Comparison of ENCODE assay signal across 21 mouse cellular contexts in genomic region chr5:87573490-87573889, GRCm38 (mm10). TPM values are rescaled to one million over a fixed set of nuclear protein-coding genes. Genes with fewer than 3 reads are reported as not detected.
DNase-seq lines count a peak whose midpoint lies in the region; ATAC-seq lines count a peak whose summit lies in the region.
"Had no signal": no experiment of that assay in that cellular context is flagged by ENCODE, and none has a peak within 500 bp of the region (broad histone marks: within the 10 kb centered on the region; RNA-seq: fewer than 3 reads in every experiment).

No protein-coding gene starts in this region.

- DNase-seq in heart, adult 11 months: peak; percentile 57
- peak; percentile 24 for DNase-seq in embryonic facial prominence, embryonic 11.5 days (ENCODE audit: low spot score)
- DNase-seq in mesoderm, embryonic 11.5 days (ENCODE audit: low read depth, low spot score): peak; percentile 12
- no peak for DNase-seq in frontal cortex, postnatal 25 days (ENCODE audit: low spot score in 2 of 2)
- DNase-seq: cerebellum, adult 9-10 months; layer of hippocampus, postnatal 36 days; liver, embryonic 13.5 days; lung, postnatal 4 days; right cerebral cortex, adult 18-20 months had no signal

- 55% methylated on average over 5 of the region's 5 CpGs for WGBS in heart, embryonic 12.5 days
- WGBS in embryonic facial prominence, embryonic 11.5 days: 32% methylated on average over 5 of the region's 5 CpGs
- 32% methylated on average over 5 of the region's 5 CpGs for WGBS in kidney, embryonic 16.5 days
- WGBS in hindbrain, embryonic 16.5 days: 69% methylated on average over 5 of the region's 5 CpGs

- no peak overlapping the region for H3K4me2 ChIP-seq in heart, embryonic 12.5 days
- H3K4me2 ChIP-seq in embryonic facial prominence, embryonic 11.5 days (ENCODE audit: low read depth, low read length): no peak overlapping the region
- H3K4me2 ChIP-seq in kidney, embryonic 16.5 days (replicated peaks; ENCODE audit: low read depth, low read length): peak overlapping the region; percentile 29; the same call in 1 of the 2 replicates
- H3K4me2 ChIP-seq in hindbrain, embryonic 16.5 days (ENCODE audit: low read length): no peak overlapping the region
- H3K4me2 ChIP-seq: liver, embryonic 13.5 days; neural tube, embryonic 15.5 days had no signal

- no peak overlapping the region for H3K9ac ChIP-seq in heart, embryonic 12.5 days
- no peak overlapping the region for H3K9ac ChIP-seq in embryonic facial prominence, embryonic 11.5 days (replicated peaks; ENCODE audit: low read length)
- H3K9ac ChIP-seq in kidney, embryonic 16.5 days (replicated peaks; ENCODE audit: low read length): no peak overlapping the region
- no peak overlapping the region for H3K9ac ChIP-seq in hindbrain, embryonic 16.5 days (ENCODE audit: low read depth, low read length)
- H3K9ac ChIP-seq: liver, embryonic 13.5 days; neural tube, embryonic 15.5 days had no signal

- H3K27ac ChIP-seq in heart, embryonic 12.5 days (ENCODE audit: poor library complexity, severe bottlenecking): no peak overlapping the region
- no peak overlapping the region for H3K27ac ChIP-seq in embryonic facial prominence, embryonic 11.5 days (replicated peaks; ENCODE audit: low read depth, low read length)
- H3K27ac ChIP-seq in kidney, embryonic 16.5 days (ENCODE audit: low read length): no peak overlapping the region
- no peak overlapping the region for H3K27ac ChIP-seq in hindbrain, embryonic 16.5 days (ENCODE audit: low read depth, low read length)
- H3K27ac ChIP-seq: heart, embryonic 10.5 days; liver, embryonic 13.5 days; neural tube, embryonic 15.5 days had no signal

- H3K27me3 ChIP-seq in heart, embryonic 12.5 days (replicated peaks): no peaks in the 10 kb centered on the region
- H3K27me3 ChIP-seq in embryonic facial prominence, embryonic 11.5 days (ENCODE audit: control insufficient read depth, insufficient read depth, low read length): no peaks in the 10 kb centered on the region
- H3K27me3 ChIP-seq in kidney, embryonic 16.5 days (ENCODE audit: insufficient read depth, low read length): no peaks in the 10 kb centered on the region
- no peaks in the 10 kb centered on the region for H3K27me3 ChIP-seq in hindbrain, embryonic 16.5 days (replicated peaks; ENCODE audit: control insufficient read depth, insufficient read depth, low read length)
- H3K27me3 ChIP-seq: liver, embryonic 13.5 days; neural tube, embryonic 15.5 days had no signal

- no peak overlapping the region for H3K4me3 ChIP-seq in heart, embryonic 12.5 days
- H3K4me3 ChIP-seq in embryonic facial prominence, embryonic 11.5 days (ENCODE audit: low read depth, low read length): no peak overlapping the region
- H3K4me3 ChIP-seq in kidney, embryonic 16.5 days (ENCODE audit: low read length): no peak overlapping the region
- H3K4me3 ChIP-seq in hindbrain, embryonic 16.5 days (ENCODE audit: low read length): no peak overlapping the region
- H3K4me3 ChIP-seq: heart, embryonic 10.5 days; liver, embryonic 13.5 days; neural tube, embryonic 15.5 days had no signal

- no peaks in the 10 kb centered on the region for H3K4me1 ChIP-seq in heart, embryonic 12.5 days (replicated peaks)
- no peaks in the 10 kb centered on the region for H3K4me1 ChIP-seq in embryonic facial prominence, embryonic 11.5 days (ENCODE audit: control insufficient read depth, insufficient read depth, low read length)
- no peaks in the 10 kb centered on the region for H3K4me1 ChIP-seq in kidney, embryonic 16.5 days (ENCODE audit: insufficient read depth, low read length)
- no peaks in the 10 kb centered on the region for H3K4me1 ChIP-seq in hindbrain, embryonic 16.5 days (ENCODE audit: control insufficient read depth, insufficient read depth, low read depth, low read length)
- H3K4me1 ChIP-seq: heart, embryonic 10.5 days; liver, embryonic 13.5 days; neural tube, embryonic 15.5 days had no signal

- H3K36me3 ChIP-seq in heart, embryonic 12.5 days: no peaks in the 10 kb centered on the region
- no peaks in the 10 kb centered on the region for H3K36me3 ChIP-seq in embryonic facial prominence, embryonic 11.5 days (replicated peaks; ENCODE audit: control insufficient read depth, insufficient read depth, low read depth, low read length)
- H3K36me3 ChIP-seq in kidney, embryonic 16.5 days (ENCODE audit: insufficient read depth, low read length): no peaks in the 10 kb centered on the region
- no peaks in the 10 kb centered on the region for H3K36me3 ChIP-seq in hindbrain, embryonic 16.5 days (ENCODE audit: control insufficient read depth, insufficient read depth, low read length)
- H3K36me3 ChIP-seq: heart, embryonic 10.5 days; liver, embryonic 13.5 days; neural tube, embryonic 15.5 days had no signal

- ATAC-seq in heart, embryonic 12.5 days (ENCODE audit: insufficient number of reproducible peaks, low FRiP score): no peak
- ATAC-seq in embryonic facial prominence, embryonic 11.5 days (replicated peaks; ENCODE audit: insufficient number of reproducible peaks, low FRiP score, low TSS enrichment, low read depth): no peak
- ATAC-seq in kidney, embryonic 16.5 days (ENCODE audit: low FRiP score, low TSS enrichment): peak; percentile 51; the same call in 1 of the 2 replicates
- no peak for ATAC-seq in hindbrain, embryonic 16.5 days
- ATAC-seq in megakaryocyte progenitor cell, adult 5-6 weeks (replicated peaks; ENCODE audit: poor library complexity): no peak
- ATAC-seq: activated CD4-positive, CD25-positive, alpha-beta regulatory T cell, adult 4 months; intestine, postnatal 0 days had no signal

- H3K9me3 ChIP-seq in heart, embryonic 12.5 days (replicated peaks): no peaks in the 10 kb centered on the region
- H3K9me3 ChIP-seq in embryonic facial prominence, embryonic 11.5 days (replicated peaks; ENCODE audit: control insufficient read depth, low read length): no peaks in the 10 kb centered on the region
- no peaks in the 10 kb centered on the region for H3K9me3 ChIP-seq in kidney, embryonic 16.5 days (ENCODE audit: low read length)
- H3K9me3 ChIP-seq in hindbrain, embryonic 16.5 days (ENCODE audit: control insufficient read depth, low read length): no peaks in the 10 kb centered on the region
- H3K9me3 ChIP-seq: heart, embryonic 10.5 days; liver, embryonic 13.5 days; neural tube, embryonic 15.5 days had no signal

RNA-seq across cellular contexts. Expression of gene Sult1d1, which starts 4.7 kb away (rescaled TPM):
- not detected in 2 replicates for polyA plus RNA-seq in heart, embryonic 12.5 days (2016; fragmentation: Nextera tagmentation; extraction: Ambion mirVana)
- not detected in 2 replicates for polyA plus RNA-seq in embryonic facial prominence, embryonic 11.5 days (2014; fragmentation: Nextera tagmentation; extraction: Ambion mirVana)
- 66.8 and 72.1 TPM in 2 replicates for polyA plus RNA-seq in kidney, embryonic 16.5 days (2015; fragmentation: Nextera tagmentation; extraction: Ambion mirVana)
- polyA plus RNA-seq in hindbrain, embryonic 16.5 days (2015; fragmentation: Nextera tagmentation; extraction: Ambion mirVana): not detected in 2 replicates
- total RNA-seq in megakaryocyte progenitor cell, adult 5-6 weeks (2015): not detected in 2 replicates
- not detected in 2 replicates for total RNA-seq in megakaryocyte progenitor cell, adult 5-6 weeks (2017)
- total RNA-seq: hematopoietic stem cell, adult 5-6 weeks; layer of hippocampus, postnatal 36 days; MEL; monocyte, adult 5-6 weeks had no signal
- polyA plus RNA-seq: C2C12; heart, embryonic 10.5 days; neural tube, embryonic 15.5 days had no signal

RNA-seq across cellular contexts. Expression of gene Sult1e1, which starts 17.9 kb away (rescaled TPM):
- not detected in 2 replicates for polyA plus RNA-seq in heart, embryonic 12.5 days (2016; fragmentation: Nextera tagmentation; extraction: Ambion mirVana)
- polyA plus RNA-seq in embryonic facial prominence, embryonic 11.5 days (2014; fragmentation: Nextera tagmentation; extraction: Ambion mirVana): 2.3 and 5.8 TPM in 2 replicates
- 0.42 and 0.46 TPM in 2 replicates for polyA plus RNA-seq in kidney, embryonic 16.5 days (2015; fragmentation: Nextera tagmentation; extraction: Ambion mirVana)
- not detected in 2 replicates for polyA plus RNA-seq in hindbrain, embryonic 16.5 days (2015; fragmentation: Nextera tagmentation; extraction: Ambion mirVana)
- total RNA-seq in megakaryocyte progenitor cell, adult 5-6 weeks (2015): not detected in 2 replicates
- not detected in 2 replicates for total RNA-seq in megakaryocyte progenitor cell, adult 5-6 weeks (2017)
- total RNA-seq: hematopoietic stem cell, adult 5-6 weeks; layer of hippocampus, postnatal 36 days; MEL; monocyte, adult 5-6 weeks had no signal
- polyA plus RNA-seq: activated CD4-positive, CD25-positive, alpha-beta regulatory T cell, adult 4 months; C2C12; heart, embryonic 10.5 days; intestine, postnatal 0 days; liver, embryonic 13.5 days; neural tube, embryonic 15.5 days had no signal

RNA-seq across cellular contexts. Expression of gene Sult1b1, which starts 35.5 kb away (rescaled TPM):
- polyA plus RNA-seq in heart, embryonic 12.5 days (2016; fragmentation: Nextera tagmentation; extraction: Ambion mirVana): not detected in 2 replicates
- polyA plus RNA-seq in embryonic facial prominence, embryonic 11.5 days (2014; fragmentation: Nextera tagmentation; extraction: Ambion mirVana): 0.29 TPM in 1 of 2 replicates, not detected in the other
- 2.1 and 2.3 TPM in 2 replicates for polyA plus RNA-seq in kidney, embryonic 16.5 days (2015; fragmentation: Nextera tagmentation; extraction: Ambion mirVana)
- polyA plus RNA-seq in hindbrain, embryonic 16.5 days (2015; fragmentation: Nextera tagmentation; extraction: Ambion mirVana): not detected in 2 replicates
- not detected in 2 replicates for total RNA-seq in megakaryocyte progenitor cell, adult 5-6 weeks (2015)
- not detected in 2 replicates for total RNA-seq in megakaryocyte progenitor cell, adult 5-6 weeks (2017)
- total RNA-seq: hematopoietic stem cell, adult 5-6 weeks; layer of hippocampus, postnatal 36 days; MEL; monocyte, adult 5-6 weeks had no signal
- polyA plus RNA-seq: activated CD4-positive, CD25-positive, alpha-beta regulatory T cell, adult 4 months; C2C12; neural tube, embryonic 15.5 days had no signal

Comparison
In these comparisons a context has a peak if more than half of its experiments do, and no peak if none do; other contexts are left out.
1. DNase-seq: peak in heart, adult 11 months (single experiment), embryonic facial prominence, embryonic 11.5 days (single experiment) and mesoderm, embryonic 11.5 days (single experiment); none in frontal cortex, postnatal 25 days (0 of 2).
2. RNA of gene Sult1d1, which starts 4.7 kb away (polyA plus RNA-seq): 66.8 to 72.1 TPM in kidney, embryonic 16.5 days; not detected in hindbrain, embryonic 16.5 days, not detected in heart, embryonic 12.5 days and not detected in embryonic facial prominence, embryonic 11.5 days; every median in the first group is over 10 times any median in the second.